Mouse (Mus musculus) liver, embryonic 14 days (tissue): ENCODE measurements around the gene Mtrex. TPM values are rescaled to one million over a fixed set of nuclear protein-coding genes. Genes with fewer than 3 reads are reported as not detected.

Experiments used
- polyA plus RNA-seq: library from polyadenylated mRNA; depleted of rRNA; stranded (reverse); fragments of >200 nt; gene quantifications from 2 replicates; pipeline ENCODE4 v1.2.3, GENCODE M21; 2012; rRNA removed

Gene Mtrex
- 20.7 and 22.5 TPM in 2 replicates for polyA plus RNA-seq

GRCm38 (mm10) chr13:112927287-112928001, at the start of gene Mtrex, which contains the start of gene Dhx29:
Gene Mtrex (minus strand): TSS chr13:112927398.
Gene Dhx29 (plus strand): TSS chr13:112927454.

Other genes with a start within 250 kb of the Mtrex start
- gene Plpp1, start 126.6 kb downstream of the Mtrex start, polyA plus RNA-seq, result 14.5 and 16.9 TPM in 2 replicates
- gene Dhx29, start 56 bp upstream of the Mtrex start, polyA plus RNA-seq, result 3.9 and 4.3 TPM in 2 replicates
- gene Ccno, start 60.4 kb upstream of the Mtrex start, polyA plus RNA-seq, result 0.08 and 0.14 TPM in 2 replicates
- not detected in 2 replicates for gene Mcidas, start 66.4 kb upstream of the Mtrex start, polyA plus RNA-seq
- not detected in 2 replicates for gene Cdc20b, start 107.7 kb upstream of the Mtrex start, polyA plus RNA-seq
- 3.2 and 4.4 TPM in 2 replicates for gene Gpx8, start 119.0 kb upstream of the Mtrex start, polyA plus RNA-seq
- gene Gzma, start 173.6 kb upstream of the Mtrex start, polyA plus RNA-seq, result 0.20 and 0.32 TPM in 2 replicates